Mouse (Mus musculus) thymus, adult 2 months (tissue): ENCODE data around the gene Fras1.

Source experiments
- CTCF ChIP-seq: fragments of 200-500 bp; IDR thresholded peaks from 2 replicates; pipeline ENCODE4 v1.5.1; 2012; ENCODE audit warnings: mild to moderate bottlenecking, control low read depth, low read length, moderate library complexity, borderline replicate concordance; ENCODE audit not compliant: control insufficient read depth, poor library complexity, insufficient read depth; ENCODE audit errors: extremely low read depth
- POLR2A ChIP-seq: fragments of 200-500 bp; IDR thresholded peaks from 2 replicates; pipeline ENCODE4 v1.6.1; 2012; ENCODE audit warnings: mild to moderate bottlenecking, low read length, control low read depth, moderate library complexity; ENCODE audit not compliant: control insufficient read depth, poor library complexity, insufficient read depth; ENCODE audit errors: extremely low read depth

DNA sequence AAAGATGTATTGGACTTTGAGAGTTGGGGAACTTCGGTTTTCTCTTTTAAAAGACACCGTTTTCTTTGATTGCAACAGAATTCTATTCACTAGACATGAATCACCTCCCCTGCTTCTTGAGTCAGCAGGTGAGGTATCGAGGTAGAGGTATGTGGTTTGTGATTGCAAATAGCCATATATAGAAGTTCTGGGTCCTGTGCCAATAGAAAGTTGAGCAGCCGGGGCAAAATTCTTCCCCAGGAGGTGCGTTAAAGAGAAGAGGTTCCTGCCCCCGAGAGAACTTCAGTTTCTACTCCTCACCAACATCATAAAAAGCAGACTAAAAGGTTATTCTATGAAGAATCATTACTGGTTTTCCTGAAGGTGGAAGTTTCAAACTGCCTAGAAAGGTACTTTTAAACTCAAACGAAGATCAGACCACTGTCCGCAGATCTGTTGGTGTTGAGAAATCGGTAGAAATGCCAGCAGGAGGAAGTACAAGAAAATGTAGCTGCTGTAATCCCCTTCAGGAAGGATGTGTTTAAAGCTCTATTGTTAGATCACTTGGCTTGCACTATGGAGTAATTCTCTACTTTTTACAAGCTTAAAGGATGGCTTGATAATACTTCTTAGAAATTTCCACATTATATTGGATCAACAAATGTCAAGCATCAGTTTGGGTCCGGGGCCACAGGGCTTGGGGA, 420.3 kb downstream of the Fras1 start:
- TF ChIP-seq POLR2A = no peak
- no peak for TF ChIP-seq CTCF
